Mouse (Mus musculus): ENCODE data around the gene Dmrt3. TPM values are rescaled to one million over a fixed set of nuclear protein-coding genes. Genes with fewer than 3 reads are reported as not detected.

Gene Dmrt3
- polyA plus RNA-seq, 1 experiment from 2014 or later: 6.7 TPM

- Histone ChIP-seq H3K27me3 (peaks cover 87% of the 10 kb centered on the region), H3K36me3 (ENCODE audit: poor library complexity, severe bottlenecking) (no peaks in the 10 kb centered on the region), H3K4me2 (peak overlapping the region; percentile 64), H3K4me1 (peaks cover 58% of the 10 kb centered on the region), H3K27ac (peak overlapping the region; percentile 82), H3K9me3 (replicated peaks) (no peaks in the 10 kb centered on the region), H3K4me3 (peak overlapping the region; percentile 55), H3K9ac (peak overlapping the region; percentile 55; the same call in 1 of the 2 replicates)
- under 1% methylated on average over 7 of the region's 7 CpGs for WGBS
- peak; percentile 11; the same call in 1 of the 2 replicates for ATAC-seq
Observed at GRCm38 (mm10) chr19:25608206-25608580, 1.9 kb upstream of the Dmrt3 start.

GRCm38 (mm10) chr19:25608961-25609850, 895 bp upstream of the Dmrt3 start:
- WGBS: 1% methylated on average over 33 of the region's 33 CpGs
- ATAC-seq: no peak
- Histone ChIP-seq H3K36me3 (ENCODE audit: poor library complexity, severe bottlenecking) (no peaks in the 10 kb centered on the region), H3K4me2 (peak overlapping the region; percentile 64), H3K4me3 (peak overlapping the region; percentile 55), H3K27me3 (peaks cover 89% of the 10 kb centered on the region), H3K9ac (peak overlapping the region; percentile 55), H3K9me3 (replicated peaks) (no peaks in the 10 kb centered on the region), H3K27ac (peak overlapping the region; percentile 82), H3K4me1 (peaks cover 62% of the 10 kb centered on the region)

GRCm38 (mm10) chr19:25610411-25611111, 460 bp downstream of the Dmrt3 start:
- Histone ChIP-seq H3K9me3 (replicated peaks) (no peaks in the 10 kb centered on the region), H3K4me3 (peak overlapping the region; percentile 55), H3K27ac (peak overlapping the region; percentile 82), H3K4me2 (peak overlapping the region; percentile 64), H3K9ac (peak overlapping the region; percentile 83), H3K36me3 (ENCODE audit: poor library complexity, severe bottlenecking) (no peaks in the 10 kb centered on the region), H3K27me3 (peaks cover 90% of the 10 kb centered on the region), H3K4me1 (peaks cover 63% of the 10 kb centered on the region)
- under 1% methylated on average over 57 of the region's 71 CpGs for WGBS
- peak; percentile 64 for ATAC-seq

- WGBS: 0% methylated on average over 41 of the region's 42 CpGs
- Histone ChIP-seq H3K4me3 (peak overlapping the region; percentile 55), H3K9me3 (replicated peaks) (no peaks in the 10 kb centered on the region), H3K4me2 (peak overlapping the region; percentile 64), H3K4me1 (peaks cover 59% of the 10 kb centered on the region), H3K27me3 (peaks cover 90% of the 10 kb centered on the region), H3K27ac (peak overlapping the region; percentile 82), H3K9ac (peak overlapping the region; percentile 83), H3K36me3 (ENCODE audit: poor library complexity, severe bottlenecking) (no peaks in the 10 kb centered on the region)
- ATAC-seq: peak; percentile 17; the same call in 1 of the 2 replicates
Observed at GRCm38 (mm10) chr19:25611116-25611515, 1.0 kb downstream of the Dmrt3 start.

GRCm38 (mm10) chr19:25611876-25612805, 2.0 kb downstream of the Dmrt3 start:
- Histone ChIP-seq H3K9me3 (replicated peaks) (no peaks in the 10 kb centered on the region), H3K4me1 (peaks cover 50% of the 10 kb centered on the region), H3K36me3 (ENCODE audit: poor library complexity, severe bottlenecking) (no peaks in the 10 kb centered on the region), H3K4me2 (peak overlapping the region; percentile 64), H3K27me3 (peaks cover 92% of the 10 kb centered on the region), H3K9ac (peak overlapping the region; percentile 83), H3K27ac (0 out of 2 replicates have a peak overlapping the region, but pooled peaks have one; percentile 82), H3K4me3 (peak overlapping the region; percentile 55)
- 2% methylated on average over 16 of the region's 16 CpGs for WGBS
- no peak for ATAC-seq

- Histone ChIP-seq H3K9ac (peak overlapping the region; percentile 83), H3K9me3 (replicated peaks) (no peaks in the 10 kb centered on the region), H3K36me3 (ENCODE audit: poor library complexity, severe bottlenecking) (no peaks in the 10 kb centered on the region), H3K4me2 (peak overlapping the region; percentile 64), H3K27ac (0 out of 2 replicates have a peak overlapping the region, but pooled peaks have one; percentile 82), H3K4me3 (peak overlapping the region; percentile 55), H3K4me1 (peaks cover 44% of the 10 kb centered on the region), H3K27me3 (peaks cover 91% of the 10 kb centered on the region)
- 2% methylated on average over 6 of the region's 6 CpGs for WGBS
- no peak for ATAC-seq
Observed at GRCm38 (mm10) chr19:25612806-25613295, 2.8 kb downstream of the Dmrt3 start.

- Histone ChIP-seq H3K4me3 (peak overlapping the region; percentile 55), H3K27ac (peak overlapping the region; percentile 44), H3K9ac (peak overlapping the region; percentile 83), H3K4me2 (peak overlapping the region; percentile 64), H3K36me3 (ENCODE audit: poor library complexity, severe bottlenecking) (no peaks in the 10 kb centered on the region), H3K27me3 (peaks cover 91% of the 10 kb centered on the region), H3K4me1 (peaks cover 46% of the 10 kb centered on the region), H3K9me3 (replicated peaks) (no peaks in the 10 kb centered on the region)
- WGBS: 4% methylated on average over 13 of the region's 13 CpGs
- ATAC-seq: no peak
Observed at GRCm38 (mm10) chr19:25613476-25614300, 3.6 kb downstream of the Dmrt3 start.

GRCm38 (mm10) chr19:25615889-25616288, 5.8 kb downstream of the Dmrt3 start:
- H3K4me2 ChIP-seq: peak overlapping the region; percentile 38
- no peak for ATAC-seq

GRCm38 (mm10) chr19:25622291-25623251, 12.5 kb downstream of the Dmrt3 start:
- H3K4me1 ChIP-seq: peaks cover 26% of the 10 kb centered on the region
- no peak overlapping the region for H3K27ac ChIP-seq
- H3K9ac ChIP-seq: peak overlapping the region; percentile 51
- H3K27me3 ChIP-seq: peaks cover 75% of the 10 kb centered on the region
- H3K4me2 ChIP-seq: peak overlapping the region; percentile 57
- no peaks in the 10 kb centered on the region for H3K36me3 ChIP-seq (ENCODE audit: poor library complexity, severe bottlenecking)
- peak; percentile 71 for ATAC-seq
- WGBS: 35% methylated on average over 54 of the region's 54 CpGs
- H3K4me3 ChIP-seq: peak overlapping the region; percentile 31
- no peaks in the 10 kb centered on the region for H3K9me3 ChIP-seq (replicated peaks)

More at GRCm38 (mm10) chr19:25615889-25616288, 5.8 kb downstream of the Dmrt3 start:
- no peaks in the 10 kb centered on the region for H3K9me3 ChIP-seq (replicated peaks)
- H3K9ac ChIP-seq: 0 out of 2 replicates have a peak overlapping the region, but pooled peaks have one; percentile 30
- peaks cover 34% of the 10 kb centered on the region for H3K4me1 ChIP-seq
- peak overlapping the region; percentile 4; the same call in 1 of the 2 replicates for H3K4me3 ChIP-seq
- no peaks in the 10 kb centered on the region for H3K36me3 ChIP-seq (ENCODE audit: poor library complexity, severe bottlenecking)
- peaks cover 91% of the 10 kb centered on the region for H3K27me3 ChIP-seq
- H3K27ac ChIP-seq: peak overlapping the region; percentile 57; the same call in 1 of the 2 replicates
- 28% methylated on average over 6 of the region's 6 CpGs for WGBS

All from forebrain, embryonic 13.5 days (tissue).